Mouse (Mus musculus) erythroblast, embryonic 14.5 days (primary cell): Measurements from ENCODE around the gene Muc13. TPM values are rescaled to one million over a fixed set of nuclear protein-coding genes. Genes with fewer than 3 reads are reported as not detected.

Source experiments
- H3K27me3 ChIP-seq: 2 replicates; pipeline ENCODE4 v1.6.1; 2012; ENCODE audit warnings: inconsistent platforms; ENCODE audit not compliant: control insufficient read depth
- H3K36me3 ChIP-seq: 2 replicates; pipeline ENCODE4 v1.6.1; 2012; ENCODE audit warnings: mild to moderate bottlenecking, inconsistent platforms; ENCODE audit not compliant: control insufficient read depth
- H3K4me1 ChIP-seq: 2 replicates; pipeline ENCODE4 v1.6.1; 2012; ENCODE audit warnings: inconsistent platforms; ENCODE audit not compliant: control insufficient read depth
- H3K4me3 ChIP-seq: replicated peaks from 2 replicates; pipeline ENCODE3; 2012; ENCODE audit warnings: moderate library complexity, mild to moderate bottlenecking, inconsistent platforms
- H3K9me3 ChIP-seq: 2 replicates; pipeline ENCODE4 v1.6.1; 2012; ENCODE audit warnings: low read length, inconsistent platforms, mixed read lengths; ENCODE audit not compliant: control insufficient read depth
- GATA1 ChIP-seq: IDR thresholded peaks from 2 replicates; pipeline ENCODE4 v1.6.1; 2012; ENCODE audit warnings: low read length, inconsistent platforms, mixed read lengths
- TAL1 ChIP-seq: IDR thresholded peaks from 3 replicates; pipeline ENCODE4 v1.6.1; 2012; ENCODE audit warnings: low read length, inconsistent platforms, mixed read lengths
- polyA plus RNA-seq: library from polyadenylated mRNA; stranded (reverse); fragments of >175 nt; gene quantifications from 2 replicates; pipeline ENCODE4 v1.2.3, GENCODE M21; 2012

Gene Muc13
- polyA plus RNA-seq, 1 experiment, result not detected

GRCm38 (mm10) chr16:33752904-33753578, 40.8 kb upstream of the Muc13 start:
- Histone ChIP-seq H3K4me3 (no peak overlapping the region), H3K4me1 (peaks cover 27% of the 10 kb centered on the region), H3K9me3 (no peaks in the 10 kb centered on the region), H3K27me3 (no peaks in the 10 kb centered on the region), H3K36me3 (peaks cover 7% of the 10 kb centered on the region; the same call in 1 of the 2 replicates)
- TF ChIP-seq GATA1, result no peak
- TF ChIP-seq TAL1, result no peak

- TF ChIP-seq GATA1 (no peak), TAL1 (no peak)
- no peaks in the 10 kb centered on the region for H3K27me3 ChIP-seq
- peak overlapping the region; percentile 58 for H3K4me3 ChIP-seq
- peaks cover 7% of the 10 kb centered on the region; the same call in 1 of the 2 replicates for H3K36me3 ChIP-seq
- H3K4me1 ChIP-seq, result peaks cover 28% of the 10 kb centered on the region
- H3K9me3 ChIP-seq, result no peaks in the 10 kb centered on the region
These were observed 38.5 kb upstream of the Muc13 start for GRCm38 (mm10) chr16:33755293-33755692.

GRCm38 (mm10) chr16:33755961-33756360, 37.9 kb upstream of the Muc13 start:
- H3K4me1 ChIP-seq, result peaks cover 33% of the 10 kb centered on the region
- peaks cover 7% of the 10 kb centered on the region; the same call in 1 of the 2 replicates for H3K36me3 ChIP-seq
- TF ChIP-seq TAL1 (no peak), GATA1 (no peak)
- H3K9me3 ChIP-seq, result no peaks in the 10 kb centered on the region
- peak overlapping the region; percentile 58 for H3K4me3 ChIP-seq
- no peaks in the 10 kb centered on the region for H3K27me3 ChIP-seq

GRCm38 (mm10) chr16:33756396-33756795, 37.4 kb upstream of the Muc13 start:
- peaks cover 33% of the 10 kb centered on the region for H3K4me1 ChIP-seq

GRCm38 (mm10) chr16:33759207-33759606, 34.6 kb upstream of the Muc13 start:
- Histone ChIP-seq H3K4me3 (no peak overlapping the region), H3K9me3 (no peaks in the 10 kb centered on the region), H3K4me1 (peaks cover 44% of the 10 kb centered on the region), H3K27me3 (no peaks in the 10 kb centered on the region), H3K36me3 (peaks cover 3% of the 10 kb centered on the region; the same call in 1 of the 2 replicates)
- TF ChIP-seq TAL1 (no peak), GATA1 (no peak)

More at GRCm38 (mm10) chr16:33756396-33756795, 37.4 kb upstream of the Muc13 start:
- H3K9me3 ChIP-seq, result no peaks in the 10 kb centered on the region
- H3K27me3 ChIP-seq, result no peaks in the 10 kb centered on the region
- peak overlapping the region; percentile 58 for H3K4me3 ChIP-seq
- TF ChIP-seq TAL1 (no peak), GATA1 (no peak)
- peaks cover 7% of the 10 kb centered on the region; the same call in 1 of the 2 replicates for H3K36me3 ChIP-seq

- peaks cover 50% of the 10 kb centered on the region for H3K4me1 ChIP-seq
These were observed 33.3 kb upstream of the Muc13 start for GRCm38 (mm10) chr16:33760542-33760941.

GRCm38 (mm10) chr16:33760996-33761395, 32.8 kb upstream of the Muc13 start:
- H3K4me3 ChIP-seq, result no peak overlapping the region

More at GRCm38 (mm10) chr16:33760542-33760941, 33.3 kb upstream of the Muc13 start:
- Histone ChIP-seq H3K27me3 (no peaks in the 10 kb centered on the region), H3K4me3 (no peak overlapping the region), H3K9me3 (no peaks in the 10 kb centered on the region), H3K36me3 (peaks cover 2% of the 10 kb centered on the region; the same call in 1 of the 2 replicates)
- TF ChIP-seq TAL1, result no peak
- no peak for TF ChIP-seq GATA1

GRCm38 (mm10) chr16:33764501-33765193, 29.2 kb upstream of the Muc13 start:
- Histone ChIP-seq H3K27me3 (no peaks in the 10 kb centered on the region), H3K36me3 (peaks cover 5% of the 10 kb centered on the region), H3K4me1 (peaks cover 49% of the 10 kb centered on the region), H3K4me3 (no peak overlapping the region), H3K9me3 (no peaks in the 10 kb centered on the region)
- TF ChIP-seq GATA1 (no peak), TAL1 (no peak)

More at GRCm38 (mm10) chr16:33760996-33761395, 32.8 kb upstream of the Muc13 start:
- Histone ChIP-seq H3K4me1 (peaks cover 47% of the 10 kb centered on the region), H3K36me3 (peaks cover 2% of the 10 kb centered on the region; the same call in 1 of the 2 replicates), H3K9me3 (no peaks in the 10 kb centered on the region), H3K27me3 (no peaks in the 10 kb centered on the region)
- no peak for TF ChIP-seq GATA1
- no peak for TF ChIP-seq TAL1

- no peaks in the 10 kb centered on the region for H3K27me3 ChIP-seq
- peaks cover 5% of the 10 kb centered on the region for H3K36me3 ChIP-seq
- no peaks in the 10 kb centered on the region for H3K9me3 ChIP-seq
- peaks cover 47% of the 10 kb centered on the region for H3K4me1 ChIP-seq
- TF ChIP-seq GATA1 (no peak), TAL1 (no peak)
- H3K4me3 ChIP-seq, result no peak overlapping the region
These were observed 28.4 kb upstream of the Muc13 start for GRCm38 (mm10) chr16:33765477-33765876.
